Mouse (Mus musculus): Measurements from ENCODE around the gene Tctex1d1. TPM values are rescaled to one million over a fixed set of nuclear protein-coding genes. Genes with fewer than 3 reads are reported as not detected.

The Tctex1d1 gene
- polyA plus RNA-seq, 1 experiment = not detected

GRCm38 (mm10) chr4:103013490-103013889 is 35.1 kb downstream of the Tctex1d1 start:
- no peak overlapping the region for H3K27ac ChIP-seq (ENCODE audit: insufficient read depth, low read length)
- 75% methylated on average over 4 of the region's 4 CpGs for WGBS

GRCm38 (mm10) chr4:103026621-103027020 is 48.2 kb downstream of the Tctex1d1 start, which contains the start of gene Insl5:
TSS of gene Insl5 (minus strand) at chr4:103026842.
- no peak for DNase-seq (ENCODE audit: low read depth in 1 of 2, low spot score in 2 of 2)
- whole genome bisulfite sequencing = 81% methylated on average over 4 of the region's 4 CpGs
- no peak within 1 kb of the TSS for H3K27ac ChIP-seq (ENCODE audit: insufficient read depth, low read length)
- no peaks in the 10 kb centered on the region for H3K27me3 ChIP-seq (ENCODE audit: control insufficient read depth, insufficient read depth, low read length)
- H3K4me3 ChIP-seq (ENCODE audit: extremely low read depth, insufficient read depth, insufficient read length) = no peak within 1 kb of the TSS
- H3K36me3 ChIP-seq (ENCODE audit: control insufficient read depth, insufficient read depth, low read length) = no peaks in the 10 kb centered on the region
- no peaks in the 10 kb centered on the region for H3K4me1 ChIP-seq (ENCODE audit: control insufficient read depth, insufficient read depth, insufficient read length)
- TF ChIP-seq CTCF (IDR thresholded peaks at IDR 0.05; ENCODE audit: extremely low read depth, insufficient read depth, insufficient read length, insufficient replicate concordance) = no peak
- no peak for TF ChIP-seq POLR2A (IDR thresholded peaks at IDR 0.05; ENCODE audit: low read depth, low read length)

More at GRCm38 (mm10) chr4:103013490-103013889, 35.1 kb downstream of the Tctex1d1 start:
- no peak overlapping the region for H3K4me3 ChIP-seq (ENCODE audit: extremely low read depth, insufficient read depth, insufficient read length)
- TF ChIP-seq CTCF (IDR thresholded peaks at IDR 0.05; ENCODE audit: extremely low read depth, insufficient read depth, insufficient read length, insufficient replicate concordance) (no peak), POLR2A (IDR thresholded peaks at IDR 0.05; ENCODE audit: low read depth, low read length) (no peak)
- H3K36me3 ChIP-seq (ENCODE audit: control insufficient read depth, insufficient read depth, low read length) = no peaks in the 10 kb centered on the region
- H3K4me1 ChIP-seq (ENCODE audit: control insufficient read depth, insufficient read depth, insufficient read length) = no peaks in the 10 kb centered on the region
- H3K27me3 ChIP-seq (ENCODE audit: control insufficient read depth, insufficient read depth, low read length) = 0 out of 2 replicates have a peak, but pooled peaks cover 1% of the 10 kb centered on the region
- no peak for DNase-seq (ENCODE audit: low read depth in 1 of 2, low spot score in 2 of 2)

GRCm38 (mm10) chr4:103027745-103028144 is 49.3 kb downstream of the Tctex1d1 start:
- no peak overlapping the region for H3K4me3 ChIP-seq (ENCODE audit: extremely low read depth, insufficient read depth, insufficient read length)
- no peaks in the 10 kb centered on the region for H3K27me3 ChIP-seq (ENCODE audit: control insufficient read depth, insufficient read depth, low read length)
- no peaks in the 10 kb centered on the region for H3K4me1 ChIP-seq (ENCODE audit: control insufficient read depth, insufficient read depth, insufficient read length)
- 84% methylated on average over 7 of the region's 7 CpGs for WGBS
- TF ChIP-seq CTCF (IDR thresholded peaks at IDR 0.05; ENCODE audit: extremely low read depth, insufficient read depth, insufficient read length, insufficient replicate concordance) (no peak), POLR2A (IDR thresholded peaks at IDR 0.05; ENCODE audit: low read depth, low read length) (no peak)
- H3K36me3 ChIP-seq (ENCODE audit: control insufficient read depth, insufficient read depth, low read length) = no peaks in the 10 kb centered on the region
- H3K27ac ChIP-seq (ENCODE audit: insufficient read depth, low read length) = no peak overlapping the region
- DNase-seq (ENCODE audit: low read depth in 1 of 2, low spot score in 2 of 2) = no peak

- WGBS = 90% methylated on average over 13 of the region's 13 CpGs
- no peaks in the 10 kb centered on the region for H3K27me3 ChIP-seq (ENCODE audit: control insufficient read depth, insufficient read depth, low read length)
- TF ChIP-seq POLR2A (IDR thresholded peaks at IDR 0.05; ENCODE audit: low read depth, low read length) (no peak), CTCF (IDR thresholded peaks at IDR 0.05; ENCODE audit: extremely low read depth, insufficient read depth, insufficient read length, insufficient replicate concordance) (no peak)
- H3K4me3 ChIP-seq (ENCODE audit: extremely low read depth, insufficient read depth, insufficient read length) = no peak overlapping the region
- H3K36me3 ChIP-seq (ENCODE audit: control insufficient read depth, insufficient read depth, low read length) = no peaks in the 10 kb centered on the region
- no peak overlapping the region for H3K27ac ChIP-seq (ENCODE audit: insufficient read depth, low read length)
- DNase-seq (ENCODE audit: low read depth in 1 of 2, low spot score in 2 of 2) = no peak
- no peaks in the 10 kb centered on the region for H3K4me1 ChIP-seq (ENCODE audit: control insufficient read depth, insufficient read depth, insufficient read length)
Observed at GRCm38 (mm10) chr4:103028177-103029088, 50.0 kb downstream of the Tctex1d1 start.

GRCm38 (mm10) chr4:103039103-103039837 is 60.9 kb downstream of the Tctex1d1 start:
- Histone ChIP-seq H3K36me3 (ENCODE audit: control insufficient read depth, insufficient read depth, low read length) (no peaks in the 10 kb centered on the region), H3K4me1 (ENCODE audit: control insufficient read depth, insufficient read depth, insufficient read length) (peaks cover under 1% of the 10 kb centered on the region; the same call in 1 of the 2 replicates), H3K4me3 (ENCODE audit: extremely low read depth, insufficient read depth, insufficient read length) (no peak overlapping the region), H3K27ac (ENCODE audit: insufficient read depth, low read length) (no peak overlapping the region), H3K27me3 (ENCODE audit: control insufficient read depth, insufficient read depth, low read length) (no peaks in the 10 kb centered on the region)
- no peak for TF ChIP-seq CTCF (IDR thresholded peaks at IDR 0.05; ENCODE audit: extremely low read depth, insufficient read depth, insufficient read length, insufficient replicate concordance)
- TF ChIP-seq POLR2A (IDR thresholded peaks at IDR 0.05; ENCODE audit: low read depth, low read length) = no peak
- WGBS = 27% methylated on average over 14 of the region's 14 CpGs
- peak in 1 of 2 experiments; percentile 17 for DNase-seq (ENCODE audit: low read depth in 1 of 2, low spot score in 2 of 2)

- WGBS = 18% methylated on average over 5 of the region's 5 CpGs
- TF ChIP-seq CTCF (IDR thresholded peaks at IDR 0.05; ENCODE audit: extremely low read depth, insufficient read depth, insufficient read length, insufficient replicate concordance) (no peak), POLR2A (IDR thresholded peaks at IDR 0.05; ENCODE audit: low read depth, low read length) (no peak)
- no peaks in the 10 kb centered on the region for H3K36me3 ChIP-seq (ENCODE audit: control insufficient read depth, insufficient read depth, low read length)
- no peaks in the 10 kb centered on the region for H3K27me3 ChIP-seq (ENCODE audit: control insufficient read depth, insufficient read depth, low read length)
- no peak overlapping the region for H3K4me3 ChIP-seq (ENCODE audit: extremely low read depth, insufficient read depth, insufficient read length)
- no peak overlapping the region for H3K27ac ChIP-seq (ENCODE audit: insufficient read depth, low read length)
- no peak for DNase-seq (ENCODE audit: low read depth in 1 of 2, low spot score in 2 of 2)
- no peaks in the 10 kb centered on the region for H3K4me1 ChIP-seq (ENCODE audit: control insufficient read depth, insufficient read depth, insufficient read length)
Observed at GRCm38 (mm10) chr4:103039838-103040191, 61.4 kb downstream of the Tctex1d1 start.
